Mouse (Mus musculus): ENCODE data around the gene Zdhhc11. TPM values are rescaled to one million over a fixed set of nuclear protein-coding genes. Genes with fewer than 3 reads are reported as not detected.
"Not testable (repeated sequence)": the region's sequence is repeated elsewhere in the genome, so short reads cannot be mapped to it uniquely, and the experiment has no call there.

The Zdhhc11 gene
- polyA plus RNA-seq, 1 experiment = not detected

- DNase-seq (ENCODE audit: low spot score) = not testable (repeated sequence)
These were observed 43.2 kb downstream of the Zdhhc11 start for GRCm38 (mm10) chr13:74006881-74007280.

- DNase-seq (ENCODE audit: low spot score) = not testable (repeated sequence)
These were observed 44.6 kb downstream of the Zdhhc11 start for GRCm38 (mm10) chr13:74008216-74008615.

GRCm38 (mm10) chr13:74008948-74009718 lies 45.5 kb downstream of the Zdhhc11 start, which contains the start of gene Tppp:
Gene Tppp (plus strand): TSS chr13:74009407.
- DNase-seq (ENCODE audit: low spot score) = peak; percentile 93

GRCm38 (mm10) chr13:74009791-74010614 lies 46.4 kb downstream of the Zdhhc11 start:
- DNase-seq (ENCODE audit: low spot score) = peak; percentile 54

- DNase-seq (ENCODE audit: low spot score) = peak; percentile 15
These were observed 47.0 kb downstream of the Zdhhc11 start for GRCm38 (mm10) chr13:74010678-74011077.

GRCm38 (mm10) chr13:74015908-74016307 lies 52.3 kb downstream of the Zdhhc11 start:
- peak; percentile 8 for DNase-seq (ENCODE audit: low spot score)

DNA sequence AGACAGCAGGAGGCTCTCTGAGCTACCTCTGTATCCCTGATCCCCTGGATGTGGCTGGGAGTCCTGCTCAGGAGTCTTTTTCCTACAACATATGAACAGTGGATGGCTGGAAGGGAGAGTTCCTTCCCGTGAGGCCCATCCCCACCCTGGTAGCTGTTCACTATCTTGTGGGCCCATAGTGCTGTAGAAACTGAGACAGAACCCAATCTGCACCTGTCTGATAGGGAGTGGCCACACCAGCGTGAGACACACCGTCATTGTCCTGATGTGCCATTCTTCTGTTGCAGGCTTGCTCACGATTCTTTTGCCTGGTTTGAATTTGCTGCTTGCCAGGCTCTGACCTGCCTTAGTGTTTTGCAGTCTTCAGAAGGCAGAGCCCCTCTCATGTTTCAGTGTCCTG lies 53.8 kb downstream of the Zdhhc11 start:
- DNase-seq (ENCODE audit: low spot score) = no peak

DNA sequence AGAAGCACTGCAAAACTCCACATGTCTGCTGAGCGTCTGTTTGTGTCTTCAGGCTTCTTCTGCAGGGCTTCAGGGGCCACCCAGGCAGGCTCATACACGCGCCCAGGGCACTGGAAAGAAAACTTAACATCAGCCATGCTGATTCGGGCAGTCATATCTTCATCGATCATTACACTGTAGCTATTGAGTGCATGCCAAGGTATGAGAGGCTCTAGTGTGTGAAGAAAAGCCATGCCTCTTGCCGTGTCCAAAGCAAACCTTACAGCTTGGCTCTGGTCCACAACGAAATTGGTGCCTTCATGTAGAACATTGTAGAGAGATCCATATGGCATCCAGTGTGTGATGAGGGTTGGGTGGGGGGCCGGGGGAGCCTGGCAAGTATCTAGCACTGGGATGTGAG lies 55.4 kb downstream of the Zdhhc11 start:
- DNase-seq (ENCODE audit: low spot score) = peak; percentile 5

- DNase-seq (ENCODE audit: low spot score) = peak; percentile 34
These were observed 61.8 kb downstream of the Zdhhc11 start for GRCm38 (mm10) chr13:74025151-74026081.

- DNase-seq (ENCODE audit: low spot score) = no peak
These were observed 62.6 kb downstream of the Zdhhc11 start for GRCm38 (mm10) chr13:74026215-74026614.

DNA sequence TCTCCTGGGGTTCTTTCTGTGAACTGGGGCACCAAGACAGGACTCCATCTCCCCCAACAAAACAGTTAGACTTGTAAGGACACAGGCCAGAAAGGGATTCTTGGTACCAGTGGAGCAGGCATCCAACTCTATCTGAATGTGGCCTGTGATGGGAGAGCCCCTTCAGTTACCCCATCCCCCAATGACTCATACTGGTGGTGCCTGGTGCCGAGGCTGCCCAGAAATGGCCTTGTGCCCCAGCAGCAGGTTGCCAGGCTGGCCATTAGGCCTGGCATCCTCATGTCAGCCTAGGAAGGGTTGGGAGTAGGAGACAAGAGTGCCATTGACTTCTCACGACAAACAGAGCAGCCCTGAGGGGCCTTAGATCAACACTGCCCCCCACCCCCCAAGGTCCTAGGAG lies 64.5 kb downstream of the Zdhhc11 start:
- no peak for DNase-seq (ENCODE audit: low spot score)

DNA sequence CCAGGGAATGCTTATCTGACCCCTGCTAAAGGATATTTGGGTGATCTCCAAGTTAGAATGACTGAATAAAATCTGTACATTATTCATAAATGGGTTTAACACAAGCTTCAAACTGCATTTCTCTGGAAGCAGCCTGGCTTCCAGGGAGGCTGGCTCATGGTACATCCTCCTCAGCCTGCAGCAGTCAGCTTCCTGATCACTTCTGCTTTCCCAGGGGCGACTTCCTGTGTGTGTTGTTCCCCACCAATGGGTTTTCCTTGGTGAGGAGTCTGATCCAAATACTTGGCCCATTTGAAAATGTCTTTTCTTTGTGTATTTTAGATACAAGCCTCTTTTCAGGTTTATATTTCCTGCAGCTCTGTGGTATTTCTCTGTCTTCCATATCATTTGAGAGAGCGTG lies 65.4 kb downstream of the Zdhhc11 start:
- DNase-seq (ENCODE audit: low spot score) = no peak

- DNase-seq (ENCODE audit: low spot score) = no peak
These were observed 67.0 kb downstream of the Zdhhc11 start for GRCm38 (mm10) chr13:74030691-74031090.

GRCm38 (mm10) chr13:74031133-74031532 lies 67.5 kb downstream of the Zdhhc11 start:
- DNase-seq (ENCODE audit: low spot score) = no peak

DNA sequence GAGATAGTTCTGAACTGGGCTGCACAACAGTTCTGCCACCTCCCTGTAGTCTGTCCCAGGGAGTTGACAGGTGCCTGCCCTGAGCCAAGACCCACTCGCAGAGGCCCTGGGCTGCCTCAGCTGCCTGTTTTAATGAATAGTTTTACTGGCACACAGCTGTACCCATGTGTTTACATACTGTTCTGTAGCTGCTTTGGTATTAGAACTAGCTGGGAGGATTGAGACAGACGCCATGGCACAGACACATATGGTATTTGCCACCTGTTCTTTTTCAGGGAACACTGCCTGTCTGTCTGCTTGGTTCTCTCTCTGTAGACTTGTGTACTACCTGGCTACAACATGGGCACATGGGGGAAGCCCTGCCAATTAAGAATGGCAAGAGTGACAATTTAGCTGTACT lies 71.1 kb downstream of the Zdhhc11 start:
- DNase-seq (ENCODE audit: low spot score) = no peak

GRCm38 (mm10) chr13:74035776-74036175 lies 72.1 kb downstream of the Zdhhc11 start:
- no peak for DNase-seq (ENCODE audit: low spot score)

DNA sequence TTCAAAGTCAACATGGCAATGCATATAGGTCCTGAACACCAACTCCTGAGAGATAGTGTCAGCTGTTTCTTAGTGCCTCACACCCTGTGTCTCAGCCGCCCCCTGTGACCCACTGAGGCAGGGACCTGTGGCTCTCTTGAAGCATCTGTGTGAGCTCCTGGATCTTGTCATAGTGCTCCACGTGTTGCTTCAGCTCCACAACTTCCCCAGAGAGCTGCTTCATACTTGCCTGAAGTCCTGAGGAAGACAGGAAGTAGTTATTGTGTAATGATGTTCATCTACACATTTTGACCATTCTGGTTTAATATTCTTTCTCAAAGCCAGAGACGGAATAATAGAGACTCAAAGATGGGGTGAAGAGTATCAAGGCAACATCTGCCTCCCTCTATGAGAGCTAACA lies 76.3 kb downstream of the Zdhhc11 start:
- no peak for DNase-seq (ENCODE audit: low spot score)

Data from urinary bladder, adult 2 months (tissue).